In genomic region chr9:65201381-65202164, GRCm38 (mm10) we compare ENCODE assay signal across 8 mouse cellular contexts. TPM values are rescaled to one million over a fixed set of nuclear protein-coding genes. Genes with fewer than 3 reads are reported as not detected.
DNase-seq lines count a peak whose midpoint lies in the region; ATAC-seq and TF ChIP-seq lines count a peak whose summit lies in the region.

No protein-coding gene starts in this region.

- H3K79me2 ChIP-seq in heart, adult 2 months (replicated peaks; ENCODE audit: control insufficient read depth, insufficient read depth, low read length) = no peaks in the 10 kb centered on the region

- 0 out of 2 replicates have a peak, but pooled peaks have one; percentile 55 for TF ChIP-seq POLR2A in heart, adult 2 months (IDR thresholded peaks at IDR 0.05; ENCODE audit: insufficient read depth, low read depth, low read length)
- TF ChIP-seq POLR2A in kidney, adult 2 months (IDR thresholded peaks at IDR 0.05; ENCODE audit: low read depth, low read length) = peak; percentile 18

- peak; percentile 98 for DNase-seq in 3T3-L1 (ENCODE audit: low read depth, low spot score)
- DNase-seq in adrenal gland, postnatal 36 days = peak; percentile 84 to 89
- peak; percentile 82 to 86 for DNase-seq in heart, adult 2 months
- DNase-seq in kidney, adult 2 months = peak; percentile 92
- peak; percentile 96 for DNase-seq in midbrain, embryonic 14.5 days
- DNase-seq in spleen, adult 18-20 months = peak; percentile 56 to 73

- H3K9me3 ChIP-seq in embryonic facial prominence, embryonic 13.5 days = no peaks in the 10 kb centered on the region
- H3K9me3 ChIP-seq in limb, embryonic 12.5 days = no peaks in the 10 kb centered on the region
- H3K9me3 ChIP-seq in midbrain, embryonic 14.5 days (ENCODE audit: control insufficient read depth, low read length) = no peaks in the 10 kb centered on the region

- TF ChIP-seq EP300 in heart, adult 2 months (IDR thresholded peaks at IDR 0.05; ENCODE audit: insufficient read depth, low read depth, low read length) = no peak

- no peaks in the 10 kb centered on the region for H3K27me3 ChIP-seq in embryonic facial prominence, embryonic 13.5 days
- no peaks in the 10 kb centered on the region for H3K27me3 ChIP-seq in heart, adult 2 months (ENCODE audit: control insufficient read depth, insufficient read depth, low read length)
- no peaks in the 10 kb centered on the region for H3K27me3 ChIP-seq in kidney, adult 2 months (replicated peaks; ENCODE audit: control insufficient read depth, insufficient read depth, low read length)
- H3K27me3 ChIP-seq in limb, embryonic 12.5 days = no peaks in the 10 kb centered on the region
- no peaks in the 10 kb centered on the region for H3K27me3 ChIP-seq in midbrain, embryonic 14.5 days (ENCODE audit: control insufficient read depth, insufficient read depth, low read length)

- H3K36me3 ChIP-seq in embryonic facial prominence, embryonic 13.5 days = no peaks in the 10 kb centered on the region
- H3K36me3 ChIP-seq in heart, adult 2 months (ENCODE audit: control insufficient read depth, insufficient read depth, low read length) = no peaks in the 10 kb centered on the region
- H3K36me3 ChIP-seq in kidney, adult 2 months (ENCODE audit: control insufficient read depth, insufficient read depth, low read length) = no peaks in the 10 kb centered on the region
- no peaks in the 10 kb centered on the region for H3K36me3 ChIP-seq in limb, embryonic 12.5 days
- no peaks in the 10 kb centered on the region for H3K36me3 ChIP-seq in midbrain, embryonic 14.5 days (ENCODE audit: control insufficient read depth, insufficient read depth, low read length)

- no peak for TF ChIP-seq CTCF in heart, adult 2 months (IDR thresholded peaks at IDR 0.05)
- no peak for TF ChIP-seq CTCF in kidney, adult 2 months (conservative IDR thresholded peaks at IDR 0.05; ENCODE audit: insufficient read depth, insufficient read length, low read depth, low read length)

- H3K4me1 ChIP-seq in embryonic facial prominence, embryonic 13.5 days = peaks cover 8% of the 10 kb centered on the region; the same call in 1 of the 2 replicates
- H3K4me1 ChIP-seq in heart, adult 2 months (ENCODE audit: control insufficient read depth, insufficient read depth, low read length) = peaks cover 8% of the 10 kb centered on the region
- peaks cover 7% of the 10 kb centered on the region; the same call in 1 of the 2 replicates for H3K4me1 ChIP-seq in kidney, adult 2 months (ENCODE audit: control insufficient read depth, insufficient read depth, low read length)
- H3K4me1 ChIP-seq in limb, embryonic 12.5 days (replicated peaks) = peaks cover 10% of the 10 kb centered on the region; the same call in 1 of the 2 replicates
- H3K4me1 ChIP-seq in midbrain, embryonic 14.5 days (ENCODE audit: control insufficient read depth, insufficient read depth, low read length) = no peaks in the 10 kb centered on the region

- H3K4me2 ChIP-seq in embryonic facial prominence, embryonic 13.5 days = peak overlapping the region; percentile 61
- H3K4me2 ChIP-seq in limb, embryonic 12.5 days = peak overlapping the region; percentile 63
- H3K4me2 ChIP-seq in midbrain, embryonic 14.5 days (ENCODE audit: low read length) = peak overlapping the region; percentile 63

- H3K4me3 ChIP-seq in embryonic facial prominence, embryonic 13.5 days = peak overlapping the region; percentile 44
- peak overlapping the region; percentile 60 for H3K4me3 ChIP-seq in heart, adult 2 months
- H3K4me3 ChIP-seq in kidney, adult 2 months (ENCODE audit: insufficient read depth, low read depth, low read length) = peak overlapping the region; percentile 53
- H3K4me3 ChIP-seq in limb, embryonic 12.5 days (replicated peaks) = peak overlapping the region; percentile 37
- peak overlapping the region; percentile 42 for H3K4me3 ChIP-seq in midbrain, embryonic 14.5 days (replicated peaks; ENCODE audit: low read depth, low read length)

- intact Hi-C loops in heart, adult 2 months (cut with DNase I) = no loop called here

- peak overlapping the region; percentile 85 for H3K27ac ChIP-seq in embryonic facial prominence, embryonic 13.5 days
- H3K27ac ChIP-seq in heart, adult 2 months = peak overlapping the region; percentile 95
- H3K27ac ChIP-seq in kidney, adult 2 months (ENCODE audit: insufficient read depth, low read depth, low read length) = peak overlapping the region; percentile 56; the same call in 1 of the 2 replicates
- peak overlapping the region; percentile 84 for H3K27ac ChIP-seq in limb, embryonic 12.5 days
- peak overlapping the region; percentile 90 for H3K27ac ChIP-seq in midbrain, embryonic 14.5 days (replicated peaks; ENCODE audit: low read depth, low read length)

- H3K9ac ChIP-seq in embryonic facial prominence, embryonic 13.5 days = peak overlapping the region; percentile 71
- H3K9ac ChIP-seq in heart, adult 2 months (ENCODE audit: low read depth, low read length) = peak overlapping the region; percentile 95
- H3K9ac ChIP-seq in limb, embryonic 12.5 days (replicated peaks) = peak overlapping the region; percentile 57
- peak overlapping the region; percentile 68 for H3K9ac ChIP-seq in midbrain, embryonic 14.5 days (replicated peaks; ENCODE audit: low read length)

- WGBS in embryonic facial prominence, embryonic 13.5 days = under 1% methylated on average over 18 of the region's 18 CpGs
- 2% methylated on average over 18 of the region's 18 CpGs for WGBS in heart, adult 2 months
- 2% methylated on average over 18 of the region's 18 CpGs for WGBS in kidney, adult 2 months
- under 1% methylated on average over 18 of the region's 18 CpGs for WGBS in limb, embryonic 12.5 days
- WGBS in midbrain, embryonic 14.5 days = under 1% methylated on average over 18 of the region's 18 CpGs

- peak; percentile 81 for ATAC-seq in embryonic facial prominence, embryonic 13.5 days (ENCODE audit: insufficient number of reproducible peaks, insufficient read depth, low FRiP score, low TSS enrichment, low read depth)
- peak; percentile 79 for ATAC-seq in limb, embryonic 12.5 days (ENCODE audit: insufficient number of reproducible peaks, insufficient read depth, low FRiP score, low TSS enrichment, low read depth)
- ATAC-seq in midbrain, embryonic 14.5 days (ENCODE audit: low FRiP score, low TSS enrichment) = peak; percentile 88

RNA-seq across cellular contexts. Expression of gene Parp16, which starts 6.4 kb away (rescaled TPM):
- 10 to 100 TPM; 11.8 to 21.2 TPM for total RNA-seq in adrenal gland, postnatal 36 days (2021)
- polyA plus RNA-seq in embryonic facial prominence, embryonic 13.5 days (2015; fragmentation: Nextera tagmentation; extraction: Ambion mirVana) = 7.1 and 8.1 TPM in 2 replicates
- 1 to 10 TPM; 2.6 to 3.1 TPM for total RNA-seq in heart, adult 2 months (2021)
- 3.7 and 4.8 TPM in 2 replicates for polyA plus RNA-seq in heart, adult 2 months (2012; rRNA removed)
- polyA plus RNA-seq in kidney, adult 2 months (2012; rRNA removed) = 11.0 and 11.9 TPM in 2 replicates
- 8.2 and 8.7 TPM in 2 replicates for polyA plus RNA-seq in limb, embryonic 12.5 days (2016; fragmentation: Nextera tagmentation; extraction: Ambion mirVana)
- 5.2 and 6.5 TPM in 2 replicates for polyA plus RNA-seq in midbrain, embryonic 14.5 days (2014; fragmentation: Nextera tagmentation; extraction: Ambion mirVana)

Comparison
In these comparisons a context has a peak if more than half of its experiments do, and no peak if none do; other contexts are left out.
1. Peak in every context shown above with its lines: DNase-seq, ATAC-seq, H3K4me3 ChIP-seq and H3K27ac ChIP-seq.